Mouse (Mus musculus): ENCODE data around the gene Rab1a. TPM values are rescaled to one million over a fixed set of nuclear protein-coding genes. Genes with fewer than 3 reads are reported as not detected.

Gene Rab1a
- polyA plus RNA-seq, 1 experiment from 2014 or later = 320 TPM

- no peak for ATAC-seq
- no peaks in the 10 kb centered on the region for H3K27me3 ChIP-seq (replicated peaks; ENCODE audit: control insufficient read depth, insufficient read depth, low read length)
- no peak overlapping the region for H3K27ac ChIP-seq (ENCODE audit: low read depth, low read length)
- H3K36me3 ChIP-seq (ENCODE audit: control insufficient read depth, insufficient read depth, low read length) = peaks cover 23% of the 10 kb centered on the region
- H3K4me1 ChIP-seq (ENCODE audit: control insufficient read depth, insufficient read depth, low read depth, low read length) = peaks cover 10% of the 10 kb centered on the region
- H3K9ac ChIP-seq (ENCODE audit: low read depth, low read length) = no peak overlapping the region
- no peaks in the 10 kb centered on the region for H3K9me3 ChIP-seq (ENCODE audit: control insufficient read depth, low read length)
- H3K4me2 ChIP-seq (ENCODE audit: low read length) = no peak overlapping the region
- WGBS = 92% methylated on average over 6 of the region's 6 CpGs
- no peak overlapping the region for H3K4me3 ChIP-seq (ENCODE audit: low read length)
Measured at GRCm38 (mm10) chr11:20242366-20243056, 41.3 kb downstream of the Rab1a start.

GRCm38 (mm10) chr11:20243214-20243913 is 42.1 kb downstream of the Rab1a start:
- H3K4me1 ChIP-seq (ENCODE audit: control insufficient read depth, insufficient read depth, low read depth, low read length) = peaks cover 19% of the 10 kb centered on the region
- no peak overlapping the region for H3K27ac ChIP-seq (ENCODE audit: low read depth, low read length)
- no peak overlapping the region for H3K4me2 ChIP-seq (ENCODE audit: low read length)
- H3K27me3 ChIP-seq (replicated peaks; ENCODE audit: control insufficient read depth, insufficient read depth, low read length) = no peaks in the 10 kb centered on the region
- no peak overlapping the region for H3K4me3 ChIP-seq (ENCODE audit: low read length)
- peaks cover 18% of the 10 kb centered on the region for H3K36me3 ChIP-seq (ENCODE audit: control insufficient read depth, insufficient read depth, low read length)
- 47% methylated on average over 9 of the region's 9 CpGs for WGBS
- no peaks in the 10 kb centered on the region for H3K9me3 ChIP-seq (ENCODE audit: control insufficient read depth, low read length)
- no peak overlapping the region for H3K9ac ChIP-seq (ENCODE audit: low read depth, low read length)
- 0 out of 2 replicates have a peak, but pooled peaks have one; percentile 19 for ATAC-seq

- H3K27ac ChIP-seq (ENCODE audit: low read depth, low read length) = no peak overlapping the region
- no peaks in the 10 kb centered on the region for H3K9me3 ChIP-seq (ENCODE audit: control insufficient read depth, low read length)
- H3K36me3 ChIP-seq (ENCODE audit: control insufficient read depth, insufficient read depth, low read length) = peaks cover 8% of the 10 kb centered on the region
- WGBS = 81% methylated on average over 16 of the region's 16 CpGs
- no peaks in the 10 kb centered on the region for H3K27me3 ChIP-seq (replicated peaks; ENCODE audit: control insufficient read depth, insufficient read depth, low read length)
- no peak for ATAC-seq
- peaks cover 20% of the 10 kb centered on the region for H3K4me1 ChIP-seq (ENCODE audit: control insufficient read depth, insufficient read depth, low read depth, low read length)
- no peak overlapping the region for H3K4me2 ChIP-seq (ENCODE audit: low read length)
- H3K4me3 ChIP-seq (ENCODE audit: low read length) = no peak overlapping the region
- H3K9ac ChIP-seq (ENCODE audit: low read depth, low read length) = no peak overlapping the region
Measured at GRCm38 (mm10) chr11:20244336-20245290, 43.4 kb downstream of the Rab1a start.

DNA sequence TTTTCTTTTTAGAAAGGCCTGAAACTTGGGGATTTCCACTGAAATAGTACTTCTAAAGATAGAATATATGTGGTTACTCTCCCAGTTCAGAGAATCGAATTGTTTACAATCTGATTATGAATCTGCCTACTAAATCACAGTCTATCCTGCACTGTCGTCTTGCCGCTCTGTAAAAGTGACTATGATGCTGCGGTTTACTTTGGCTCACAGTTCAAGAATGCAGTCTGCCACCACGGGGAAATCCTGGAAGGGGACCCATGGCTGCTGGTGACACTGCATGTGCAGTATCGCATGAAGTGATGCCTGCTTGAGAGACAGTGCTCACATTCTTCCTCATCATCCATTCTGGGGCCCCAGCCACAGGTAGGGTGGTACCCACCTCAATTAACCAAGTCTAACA is 44.1 kb downstream of the Rab1a start:
- Histone ChIP-seq H3K4me3 (ENCODE audit: low read length) (no peak overlapping the region), H3K9me3 (ENCODE audit: control insufficient read depth, low read length) (no peaks in the 10 kb centered on the region), H3K27me3 (replicated peaks; ENCODE audit: control insufficient read depth, insufficient read depth, low read length) (no peaks in the 10 kb centered on the region), H3K9ac (ENCODE audit: low read depth, low read length) (no peak overlapping the region), H3K4me2 (ENCODE audit: low read length) (no peak overlapping the region), H3K4me1 (ENCODE audit: control insufficient read depth, insufficient read depth, low read depth, low read length) (peaks cover 20% of the 10 kb centered on the region), H3K27ac (ENCODE audit: low read depth, low read length) (no peak overlapping the region), H3K36me3 (ENCODE audit: control insufficient read depth, insufficient read depth, low read length) (peaks cover under 1% of the 10 kb centered on the region)
- 90% methylated on average over 6 of the region's 6 CpGs for WGBS
- ATAC-seq = no peak

DNA sequence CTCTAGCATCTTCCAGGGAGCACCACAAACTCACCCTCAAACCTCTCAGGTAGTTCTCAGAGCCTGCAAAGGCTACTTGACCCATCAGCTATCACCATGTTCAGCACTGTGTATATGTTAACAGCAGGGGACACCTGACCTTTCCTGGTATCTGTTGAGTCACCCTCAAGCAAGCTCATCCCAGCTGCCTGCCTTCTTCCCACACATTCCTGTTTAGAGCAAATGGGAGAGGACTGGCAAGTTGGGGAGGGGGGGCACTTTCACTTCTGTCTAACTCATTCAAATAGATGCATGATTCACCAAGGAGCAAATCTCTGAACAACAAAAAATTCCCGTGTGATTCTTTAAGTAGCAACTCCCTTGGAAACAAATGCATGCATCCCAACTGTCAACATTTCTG is 45.4 kb downstream of the Rab1a start:
- Histone ChIP-seq H3K9ac (ENCODE audit: low read depth, low read length) (no peak overlapping the region), H3K4me2 (ENCODE audit: low read length) (no peak overlapping the region; the same call in 1 of the 2 replicates), H3K27ac (ENCODE audit: low read depth, low read length) (no peak overlapping the region), H3K9me3 (ENCODE audit: control insufficient read depth, low read length) (no peaks in the 10 kb centered on the region), H3K4me1 (ENCODE audit: control insufficient read depth, insufficient read depth, low read depth, low read length) (peaks cover 20% of the 10 kb centered on the region), H3K36me3 (ENCODE audit: control insufficient read depth, insufficient read depth, low read length) (no peaks in the 10 kb centered on the region), H3K4me3 (ENCODE audit: low read length) (no peak overlapping the region), H3K27me3 (replicated peaks; ENCODE audit: control insufficient read depth, insufficient read depth, low read length) (no peaks in the 10 kb centered on the region)
- WGBS = 64% methylated on average over 1 of the region's 1 CpGs
- no peak for ATAC-seq

DNA sequence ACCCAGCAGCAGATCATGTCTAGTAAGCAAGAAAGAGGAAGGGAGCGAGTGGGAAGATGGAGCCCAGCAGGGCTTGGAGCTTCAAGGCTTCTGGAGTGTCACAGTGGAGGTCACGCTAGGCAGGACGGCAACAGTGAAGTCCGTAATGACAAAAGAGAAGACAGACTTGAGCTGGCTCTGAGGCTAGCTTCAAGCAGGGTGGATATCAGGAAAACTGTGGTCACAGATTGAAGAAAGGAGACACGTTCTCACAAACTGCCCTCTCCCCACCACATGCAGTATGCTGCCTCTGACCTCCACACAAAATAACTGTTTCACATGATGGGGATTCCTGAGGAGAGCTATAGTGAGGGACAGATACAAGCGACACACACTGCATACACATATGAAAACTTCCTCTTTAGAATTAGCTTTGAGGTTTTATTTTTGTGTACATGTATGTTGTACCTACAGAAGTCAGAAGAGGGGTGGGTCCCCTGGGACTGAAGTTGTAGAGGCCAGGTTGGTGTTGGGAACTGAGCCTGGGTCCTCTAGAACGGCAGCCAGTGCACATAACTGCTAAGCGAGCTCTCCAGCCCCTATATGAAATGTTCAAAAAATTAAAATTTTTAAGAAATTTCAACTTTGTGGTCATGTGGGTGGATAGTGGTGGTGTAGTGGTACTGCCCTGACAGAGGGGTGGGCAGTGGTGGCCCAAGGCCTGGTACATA is 46.1 kb downstream of the Rab1a start:
- Histone ChIP-seq H3K36me3 (ENCODE audit: control insufficient read depth, insufficient read depth, low read length) (no peaks in the 10 kb centered on the region), H3K4me1 (ENCODE audit: control insufficient read depth, insufficient read depth, low read depth, low read length) (peaks cover 20% of the 10 kb centered on the region), H3K4me3 (ENCODE audit: low read length) (no peak overlapping the region), H3K27ac (ENCODE audit: low read depth, low read length) (no peak overlapping the region), H3K27me3 (replicated peaks; ENCODE audit: control insufficient read depth, insufficient read depth, low read length) (no peaks in the 10 kb centered on the region), H3K9me3 (ENCODE audit: control insufficient read depth, low read length) (no peaks in the 10 kb centered on the region), H3K4me2 (ENCODE audit: low read length) (peak overlapping the region; percentile 58), H3K9ac (ENCODE audit: low read depth, low read length) (no peak overlapping the region)
- 68% methylated on average over 8 of the region's 8 CpGs for WGBS
- ATAC-seq = no peak

GRCm38 (mm10) chr11:20248277-20248676 is 47.0 kb downstream of the Rab1a start:
- no peaks in the 10 kb centered on the region for H3K36me3 ChIP-seq (ENCODE audit: control insufficient read depth, insufficient read depth, low read length)
- H3K27me3 ChIP-seq (replicated peaks; ENCODE audit: control insufficient read depth, insufficient read depth, low read length) = no peaks in the 10 kb centered on the region
- no peak overlapping the region for H3K27ac ChIP-seq (ENCODE audit: low read depth, low read length)
- peak overlapping the region; percentile 58 for H3K4me2 ChIP-seq (ENCODE audit: low read length)
- peaks cover 20% of the 10 kb centered on the region for H3K4me1 ChIP-seq (ENCODE audit: control insufficient read depth, insufficient read depth, low read depth, low read length)
- H3K4me3 ChIP-seq (ENCODE audit: low read length) = peak overlapping the region; percentile 93
- no peak for ATAC-seq
- no peaks in the 10 kb centered on the region for H3K9me3 ChIP-seq (ENCODE audit: control insufficient read depth, low read length)
- WGBS = 14% methylated on average over 4 of the region's 4 CpGs
- 0 out of 2 replicates have a peak overlapping the region, but pooled peaks have one; percentile 15 for H3K9ac ChIP-seq (ENCODE audit: low read depth, low read length)

GRCm38 (mm10) chr11:20248840-20249239 is 47.6 kb downstream of the Rab1a start:
- H3K9ac ChIP-seq (ENCODE audit: low read depth, low read length) = peak overlapping the region; percentile 97
- ATAC-seq = peak; percentile 78
- H3K4me3 ChIP-seq (ENCODE audit: low read length) = peak overlapping the region; percentile 93
- H3K4me2 ChIP-seq (ENCODE audit: low read length) = peak overlapping the region; percentile 58
- no peaks in the 10 kb centered on the region for H3K36me3 ChIP-seq (ENCODE audit: control insufficient read depth, insufficient read depth, low read length)
- H3K9me3 ChIP-seq (ENCODE audit: control insufficient read depth, low read length) = no peaks in the 10 kb centered on the region
- H3K4me1 ChIP-seq (ENCODE audit: control insufficient read depth, insufficient read depth, low read depth, low read length) = peaks cover 20% of the 10 kb centered on the region
- H3K27me3 ChIP-seq (replicated peaks; ENCODE audit: control insufficient read depth, insufficient read depth, low read length) = no peaks in the 10 kb centered on the region
- 0% methylated on average over 35 of the region's 39 CpGs for WGBS
- H3K27ac ChIP-seq (ENCODE audit: low read depth, low read length) = peak overlapping the region; percentile 89
